Mouse (Mus musculus) midbrain, embryonic 14.5 days (tissue): ENCODE measurements at regions not wholly inside any gene's neighbourhood (a gene's known extent, or its start where the extent isn't known, plus 50 kb on each side); places are given as distances from the start of the nearest gene placed in this dataset.

ENCODE experiments used
- ATAC-seq: fragments of 200-750 bp; cut with Nextera tagmentation; 2 replicates; pipeline ENCODE4 v1.8.0; 2017; ENCODE audit warnings: moderate number of reproducible peaks, moderate library complexity; ENCODE audit not compliant: low FRiP score, low TSS enrichment
- DNase-seq: peaks from one replicate; pipeline ENCODE4 v3.0.0-alpha.2; 2015
- H3K27ac ChIP-seq: fragments of 300-500 bp; sonication (generic); replicated peaks from 2 replicates; pipeline ENCODE4 v1.5.1; 2014; ENCODE audit warnings: mild to moderate bottlenecking, low read depth, low read length, moderate library complexity
- H3K27me3 ChIP-seq: fragments of 300-500 bp; sonication (generic); 2 replicates; pipeline ENCODE4 v1.6.1; 2014; ENCODE audit warnings: low read length, control low read depth, mixed read lengths; ENCODE audit not compliant: control insufficient read depth, insufficient read depth
- H3K36me3 ChIP-seq: fragments of 300-500 bp; sonication (generic); 2 replicates; pipeline ENCODE4 v1.6.1; 2014; ENCODE audit warnings: low read length, control low read depth; ENCODE audit not compliant: control insufficient read depth, insufficient read depth
- H3K4me1 ChIP-seq: fragments of 300-500 bp; sonication (generic); 2 replicates; pipeline ENCODE4 v1.6.1; 2014; ENCODE audit warnings: mild to moderate bottlenecking, antibody characterized with exemption, low read length, control low read depth; ENCODE audit not compliant: control insufficient read depth, insufficient read depth
- H3K4me2 ChIP-seq: fragments of 300-500 bp; sonication (generic); 2 replicates; pipeline ENCODE4 v1.6.1; 2014; ENCODE audit warnings: mild to moderate bottlenecking, low read length, moderate library complexity
- H3K4me3 ChIP-seq: fragments of 300-500 bp; sonication (generic); replicated peaks from 2 replicates; pipeline ENCODE4 v1.5.1; 2014; ENCODE audit warnings: low read depth, low read length
- H3K9ac ChIP-seq: fragments of 300-500 bp; sonication (generic); replicated peaks from 2 replicates; pipeline ENCODE4 v1.6.1; 2014; ENCODE audit warnings: mild to moderate bottlenecking, low read length, moderate library complexity
- H3K9me3 ChIP-seq: fragments of 300-500 bp; sonication (generic); 2 replicates; pipeline ENCODE4 v1.6.1; 2016; ENCODE audit warnings: low read length, control low read depth, mixed read lengths; ENCODE audit not compliant: control insufficient read depth
- WGBS: fragments of 180-500 bp; shearing (Covaris S2); extraction: QIAGEN DNeasy Blood & Tissue Kit; methylation state at CpG from one replicate; pipeline ENCODE4 v1.1.7; 2014; 5-methylcytosine and 5-hydroxymethylcytosine counted together

- 72% methylated on average over 18 of the region's 18 CpGs for WGBS
- Histone ChIP-seq H3K27ac (no peak overlapping the region), H3K36me3 (no peaks in the 10 kb centered on the region), H3K4me2 (no peak overlapping the region), H3K4me1 (peaks cover 7% of the 10 kb centered on the region), H3K9me3 (no peaks in the 10 kb centered on the region), H3K27me3 (no peaks in the 10 kb centered on the region), H3K4me3 (no peak overlapping the region), H3K9ac (no peak overlapping the region)
- ATAC-seq: no peak
- peak; percentile 39 for DNase-seq
Observed at GRCm38 (mm10) chr3:38235033-38235735, 249.5 kb downstream of the Ankrd50 start.

- ATAC-seq: no peak
- H3K4me3 ChIP-seq: no peak overlapping the region
- no peaks in the 10 kb centered on the region for H3K9me3 ChIP-seq
- WGBS: 69% methylated on average over 4 of the region's 4 CpGs
- DNase-seq: no peak
- H3K4me2 ChIP-seq: no peak overlapping the region
- no peak overlapping the region for H3K27ac ChIP-seq
- no peak overlapping the region for H3K9ac ChIP-seq
- no peaks in the 10 kb centered on the region for H3K36me3 ChIP-seq
- peaks cover 11% of the 10 kb centered on the region for H3K4me1 ChIP-seq
- no peaks in the 10 kb centered on the region for H3K27me3 ChIP-seq
Observed at GRCm38 (mm10) chr3:38234534-38234933, 250.1 kb downstream of the Ankrd50 start.

- no peak overlapping the region for H3K4me2 ChIP-seq
- no peaks in the 10 kb centered on the region for H3K36me3 ChIP-seq
- ATAC-seq (no peak), DNase-seq (peak; percentile 13)
- no peaks in the 10 kb centered on the region for H3K9me3 ChIP-seq
- H3K9ac ChIP-seq: no peak overlapping the region
- no peaks in the 10 kb centered on the region for H3K27me3 ChIP-seq
- 35% methylated on average over 2 of the region's 2 CpGs for WGBS
- no peak overlapping the region for H3K4me3 ChIP-seq
- peaks cover 15% of the 10 kb centered on the region for H3K4me1 ChIP-seq
- H3K27ac ChIP-seq: no peak overlapping the region
Observed at GRCm38 (mm10) chr3:38234006-38234405, 250.6 kb downstream of the Ankrd50 start.

GRCm38 (mm10) chr3:38233091-38233490 is 251.6 kb downstream of the Ankrd50 start:
- Histone ChIP-seq H3K4me3 (no peak overlapping the region), H3K4me1 (peaks cover 15% of the 10 kb centered on the region), H3K27ac (peak overlapping the region; percentile 58; the same call in 1 of the 2 replicates), H3K36me3 (no peaks in the 10 kb centered on the region), H3K9me3 (no peaks in the 10 kb centered on the region), H3K27me3 (no peaks in the 10 kb centered on the region), H3K9ac (no peak overlapping the region), H3K4me2 (no peak overlapping the region)
- DNase-seq: no peak
- 83% methylated on average over 3 of the region's 3 CpGs for WGBS
- ATAC-seq: no peak

GRCm38 (mm10) chr3:38232111-38233076 is 252.2 kb downstream of the Ankrd50 start:
- peak; percentile 85 for ATAC-seq
- H3K4me1 ChIP-seq: peaks cover 15% of the 10 kb centered on the region
- H3K9ac ChIP-seq: 0 out of 2 replicates have a peak overlapping the region, but pooled peaks have one; percentile 10
- H3K4me2 ChIP-seq: peak overlapping the region; percentile 36
- no peaks in the 10 kb centered on the region for H3K36me3 ChIP-seq
- no peak overlapping the region for H3K4me3 ChIP-seq
- H3K9me3 ChIP-seq: no peaks in the 10 kb centered on the region
- 31% methylated on average over 15 of the region's 15 CpGs for WGBS
- H3K27ac ChIP-seq: peak overlapping the region; percentile 58
- DNase-seq: peak; percentile 83
- no peaks in the 10 kb centered on the region for H3K27me3 ChIP-seq

GRCm38 (mm10) chr3:38231506-38231905 is 253.1 kb downstream of the Ankrd50 start:
- no peak overlapping the region for H3K4me2 ChIP-seq
- no peaks in the 10 kb centered on the region for H3K27me3 ChIP-seq
- no peaks in the 10 kb centered on the region for H3K9me3 ChIP-seq
- ATAC-seq: no peak
- no peak for DNase-seq
- peaks cover 15% of the 10 kb centered on the region for H3K4me1 ChIP-seq
- no peaks in the 10 kb centered on the region for H3K36me3 ChIP-seq
- peak overlapping the region; percentile 28; the same call in 1 of the 2 replicates for H3K27ac ChIP-seq
- no peak overlapping the region for H3K4me3 ChIP-seq
- no peak overlapping the region for H3K9ac ChIP-seq
- WGBS: 78% methylated on average over 3 of the region's 3 CpGs

- Histone ChIP-seq H3K4me2 (no peak overlapping the region), H3K27ac (no peak overlapping the region), H3K4me1 (peaks cover 15% of the 10 kb centered on the region), H3K9ac (no peak overlapping the region), H3K4me3 (no peak overlapping the region), H3K9me3 (no peaks in the 10 kb centered on the region), H3K27me3 (no peaks in the 10 kb centered on the region), H3K36me3 (no peaks in the 10 kb centered on the region)
- ATAC-seq (no peak), DNase-seq (no peak)
- 64% methylated on average over 6 of the region's 6 CpGs for WGBS
Observed at GRCm38 (mm10) chr3:38230796-38231195, 253.8 kb downstream of the Ankrd50 start.

- Histone ChIP-seq H3K27me3 (no peaks in the 10 kb centered on the region), H3K4me3 (no peak overlapping the region), H3K4me1 (peaks cover 15% of the 10 kb centered on the region), H3K4me2 (no peak overlapping the region), H3K9me3 (no peaks in the 10 kb centered on the region), H3K9ac (no peak overlapping the region), H3K36me3 (no peaks in the 10 kb centered on the region), H3K27ac (no peak overlapping the region)
- no peak for ATAC-seq
- WGBS: 63% methylated on average over 5 of the region's 5 CpGs
- DNase-seq: no peak
Observed at GRCm38 (mm10) chr3:38229686-38230085, 255.0 kb downstream of the Ankrd50 start.
